Mouse (Mus musculus) c-Kit-positive CD71-negative TER-119-negative erythroid progenitor cells, embryonic 14.5 days (primary cell): ENCODE results near the gene Hoxa7.

Experiments
- DNase-seq: peaks from one replicate; pipeline ENCODE4 v3.0.0-alpha.2; 2013; ENCODE audit warnings: low read depth

The Hoxa7 gene

GRCm38 (mm10) chr6:52221337-52221992 is at the start of gene Hoxa7:
Gene Hoxa7, minus strand, starts transcription at chr6:52221854.
- peak; percentile 82 for DNase-seq

- DNase-seq: no peak
Observed at GRCm38 (mm10) chr6:52270494-52271480, 49.1 kb upstream of the Hoxa7 start.

GRCm38 (mm10) chr6:52268756-52269155 is 47.1 kb upstream of the Hoxa7 start:
- DNase-seq: no peak

GRCm38 (mm10) chr6:52268341-52268740 is 46.7 kb upstream of the Hoxa7 start:
- no peak for DNase-seq

- no peak for DNase-seq
Observed at GRCm38 (mm10) chr6:52267691-52268090, 46.0 kb upstream of the Hoxa7 start.

- no peak for DNase-seq
Observed at GRCm38 (mm10) chr6:52267221-52267620, 45.6 kb upstream of the Hoxa7 start.

- no peak for DNase-seq
Observed at GRCm38 (mm10) chr6:52266666-52266985, 45.0 kb upstream of the Hoxa7 start.

GRCm38 (mm10) chr6:52265913-52266665 is 44.4 kb upstream of the Hoxa7 start:
- no peak for DNase-seq

- DNase-seq: no peak
Observed at GRCm38 (mm10) chr6:52265306-52265912, 43.8 kb upstream of the Hoxa7 start.

GRCm38 (mm10) chr6:52264106-52264790 is 42.6 kb upstream of the Hoxa7 start:
- DNase-seq: no peak

GRCm38 (mm10) chr6:52263321-52263585 is 41.6 kb upstream of the Hoxa7 start:
- no peak for DNase-seq

- no peak for DNase-seq
Observed at GRCm38 (mm10) chr6:52262463-52263320, 41.0 kb upstream of the Hoxa7 start.

GRCm38 (mm10) chr6:52261751-52262462 is 40.3 kb upstream of the Hoxa7 start:
- DNase-seq: no peak

- DNase-seq: no peak
Observed at GRCm38 (mm10) chr6:52260654-52261575, 39.3 kb upstream of the Hoxa7 start, which contains the start of gene Hoxa13. Gene Hoxa13, minus strand, starts transcription at chr6:52260880.

GRCm38 (mm10) chr6:52259811-52260261 is 38.2 kb upstream of the Hoxa7 start:
- DNase-seq: no peak

- no peak for DNase-seq
Observed at GRCm38 (mm10) chr6:52259081-52259790, 37.6 kb upstream of the Hoxa7 start.

GRCm38 (mm10) chr6:52256956-52257355 is 35.3 kb upstream of the Hoxa7 start:
- peak; percentile 80 for DNase-seq
